Mouse (Mus musculus) lung, adult 2 months (tissue): ENCODE results near the gene Nsun6. TPM values are rescaled to one million over a fixed set of nuclear protein-coding genes. Genes with fewer than 3 reads are reported as not detected.

Source experiments
- DNase-seq: peaks from one replicate; pipeline ENCODE4 v3.0.0; 2022
- H3K4me1 ChIP-seq: fragments of 200-500 bp; 2 replicates; pipeline ENCODE4 v1.6.1; 2011; ENCODE audit warnings: low read length; ENCODE audit not compliant: control insufficient read depth, insufficient read depth
- H3K4me3 ChIP-seq: fragments of 200-500 bp; replicated peaks from 2 replicates; pipeline ENCODE3; 2011; ENCODE audit warnings: low read depth, mild to moderate bottlenecking, control low read depth, low read length; ENCODE audit errors: extremely low read depth
- CTCF ChIP-seq: fragments of 200-500 bp; IDR thresholded peaks from 2 replicates; pipeline ENCODE4 v1.5.1; 2011; ENCODE audit warnings: mild to moderate bottlenecking, low read length, control low read depth; ENCODE audit not compliant: insufficient read depth
- POLR2A ChIP-seq: fragments of 200-500 bp; IDR thresholded peaks from 2 replicates; pipeline ENCODE4 v1.6.1; 2011; ENCODE audit warnings: low read depth, mild to moderate bottlenecking, control low read depth, low read length, borderline replicate concordance; ENCODE audit errors: extremely low read depth
- WGBS: fragments of 180-500 bp; shearing (Covaris S2); methylation state at CpG from one replicate; pipeline ENCODE4 v1.1.7; 2018; 5-methylcytosine and 5-hydroxymethylcytosine counted together
- polyA plus RNA-seq: library from polyadenylated mRNA; depleted of rRNA; stranded (reverse); fragments of >200 nt; gene quantifications from 2 replicates; pipeline ENCODE4 v1.2.3, GENCODE M21; 2012; rRNA removed

Gene Nsun6
- polyA plus RNA-seq, 1 experiment, result 5.2 TPM

GRCm38 (mm10) chr2:15007531-15007930 lies 47.3 kb downstream of the Nsun6 start:
- no peak for DNase-seq
- H3K4me3 ChIP-seq, result no peak overlapping the region
- no peak for TF ChIP-seq CTCF
- no peaks in the 10 kb centered on the region for H3K4me1 ChIP-seq
- WGBS, result 86% methylated on average over 3 of the region's 3 CpGs

GRCm38 (mm10) chr2:14997836-14998235 lies 57.0 kb downstream of the Nsun6 start:
- no peak for DNase-seq
- no peak overlapping the region for H3K4me3 ChIP-seq
- 56% methylated on average over 5 of the region's 5 CpGs for WGBS
- no peaks in the 10 kb centered on the region for H3K4me1 ChIP-seq
- TF ChIP-seq CTCF, result no peak
- no peak for TF ChIP-seq POLR2A

- H3K4me1 ChIP-seq, result no peaks in the 10 kb centered on the region
- WGBS, result 79% methylated on average over 4 of the region's 4 CpGs
- H3K4me3 ChIP-seq, result no peak overlapping the region
- TF ChIP-seq POLR2A (no peak), CTCF (no peak)
- no peak for DNase-seq
Observed at GRCm38 (mm10) chr2:14996036-14996435, 58.8 kb downstream of the Nsun6 start.

GRCm38 (mm10) chr2:14992531-14992930 lies 62.3 kb downstream of the Nsun6 start:
- no peak for DNase-seq
- no peak for TF ChIP-seq CTCF
- no peak for TF ChIP-seq POLR2A
- H3K4me1 ChIP-seq, result no peaks in the 10 kb centered on the region; the same call in 1 of the 2 replicates
- H3K4me3 ChIP-seq, result no peak overlapping the region
- WGBS, result 90% methylated on average over 4 of the region's 4 CpGs

- WGBS, result 73% methylated on average over 4 of the region's 4 CpGs
- DNase-seq, result no peak
Observed at GRCm38 (mm10) chr2:14989350-14989749, 65.5 kb downstream of the Nsun6 start.

GRCm38 (mm10) chr2:14988451-14988850 lies 66.4 kb downstream of the Nsun6 start:
- no peak for DNase-seq
- TF ChIP-seq CTCF, result no peak
- no peak for TF ChIP-seq POLR2A
- no peak overlapping the region for H3K4me3 ChIP-seq
- no peaks in the 10 kb centered on the region; the same call in 1 of the 2 replicates for H3K4me1 ChIP-seq
- 70% methylated on average over 4 of the region's 4 CpGs for WGBS

More at GRCm38 (mm10) chr2:14989350-14989749, 65.5 kb downstream of the Nsun6 start:
- Histone ChIP-seq H3K4me3 (no peak overlapping the region), H3K4me1 (no peaks in the 10 kb centered on the region; the same call in 1 of the 2 replicates)
- TF ChIP-seq POLR2A (no peak), CTCF (no peak)

- WGBS, result 70% methylated on average over 11 of the region's 11 CpGs
- TF ChIP-seq CTCF (no peak), POLR2A (no peak)
- DNase-seq, result no peak
- Histone ChIP-seq H3K4me1 (no peaks in the 10 kb centered on the region), H3K4me3 (no peak overlapping the region)
Observed at GRCm38 (mm10) chr2:14984029-14984428, 70.8 kb downstream of the Nsun6 start.

- peaks cover 6% of the 10 kb centered on the region for H3K4me1 ChIP-seq
- DNase-seq, result no peak
- WGBS, result 85% methylated on average over 2 of the region's 2 CpGs
- H3K4me3 ChIP-seq, result no peak overlapping the region
- TF ChIP-seq POLR2A (no peak), CTCF (no peak)
Observed at GRCm38 (mm10) chr2:14961493-14961892, 93.4 kb downstream of the Nsun6 start.

GRCm38 (mm10) chr2:14960963-14961488 lies 93.8 kb downstream of the Nsun6 start:
- no peak for TF ChIP-seq CTCF
- TF ChIP-seq POLR2A, result no peak
- Histone ChIP-seq H3K4me1 (peaks cover 6% of the 10 kb centered on the region), H3K4me3 (no peak overlapping the region)
- no peak for DNase-seq
- WGBS, result 65% methylated on average over 1 of the region's 1 CpGs

- DNase-seq, result no peak
- H3K4me3 ChIP-seq, result no peak overlapping the region
- WGBS, result 82% methylated on average over 2 of the region's 2 CpGs
- no peak for TF ChIP-seq CTCF
- H3K4me1 ChIP-seq, result no peaks in the 10 kb centered on the region; the same call in 1 of the 2 replicates
Observed at GRCm38 (mm10) chr2:14953090-14953489, 101.8 kb downstream of the Nsun6 start.

Other genes starting within 250 kb of the Nsun6 start
- gene Arl5b, start 5.7 kb downstream of the Nsun6 start, polyA plus RNA-seq, result 6.1 and 10.0 TPM in 2 replicates